Mouse (Mus musculus) neural tube, embryonic 15.5 days (tissue): ENCODE measurements around the gene Gng7. TPM values are rescaled to one million over a fixed set of nuclear protein-coding genes. Genes with fewer than 3 reads are reported as not detected.
A peak's percentile ranks its signal among the peaks of the same experiment; 100 is the strongest.
"Not testable (repeated sequence)": the region's sequence is repeated elsewhere in the genome, so short reads cannot be mapped to it uniquely, and the experiment has no call there.

Source experiments
- ATAC-seq: fragments of 200-750 bp; cut with Nextera tagmentation; 2 replicates; pipeline ENCODE4 v1.8.0; 2017; ENCODE audit warnings: mild to moderate bottlenecking, moderate TSS enrichment, moderate library complexity; ENCODE audit not compliant: low FRiP score
- H3K27ac ChIP-seq: fragments of 300-500 bp; sonication (generic); replicated peaks from 2 replicates; pipeline ENCODE4 v1.5.1; 2015; ENCODE audit warnings: mild to moderate bottlenecking, inconsistent platforms
- H3K27me3 ChIP-seq: fragments of 300-500 bp; sonication (generic); replicated peaks from 2 replicates; pipeline ENCODE4 v1.6.1; 2015; ENCODE audit warnings: inconsistent platforms
- H3K36me3 ChIP-seq: fragments of 300-500 bp; sonication (generic); 2 replicates; pipeline ENCODE4 v1.6.1; 2015; ENCODE audit warnings: inconsistent platforms
- H3K4me1 ChIP-seq: fragments of 300-500 bp; sonication (generic); 2 replicates; pipeline ENCODE4 v1.6.1; 2015; ENCODE audit warnings: inconsistent platforms
- H3K4me2 ChIP-seq: fragments of 300-500 bp; sonication (generic); 2 replicates; pipeline ENCODE4 v1.6.1; 2015; ENCODE audit warnings: inconsistent platforms, mild to moderate bottlenecking, moderate library complexity
- H3K4me3 ChIP-seq: fragments of 300-500 bp; sonication (generic); replicated peaks from 2 replicates; pipeline ENCODE4 v1.5.1; 2015; ENCODE audit warnings: mild to moderate bottlenecking, inconsistent platforms
- H3K9ac ChIP-seq: fragments of 300-500 bp; sonication (generic); replicated peaks from 2 replicates; pipeline ENCODE4 v1.6.1; 2015; ENCODE audit warnings: mild to moderate bottlenecking, inconsistent platforms
- H3K9me3 ChIP-seq: fragments of 300-500 bp; sonication (generic); replicated peaks from 2 replicates; pipeline ENCODE4 v1.6.1; 2016; ENCODE audit warnings: inconsistent platforms
- WGBS: fragments of 180-500 bp; shearing (Covaris S2); methylation state at CpG from one replicate; pipeline ENCODE4 v1.1.7; 2015; ENCODE audit warnings: mixed read lengths; 5-methylcytosine and 5-hydroxymethylcytosine counted together
- polyA plus RNA-seq: library from polyadenylated mRNA; unstranded; fragments of >200 nt; fragmentation: Nextera tagmentation; extraction: Ambion mirVana; gene quantifications from 2 replicates; pipeline ENCODE4 v1.2.1, GENCODE M21; 2015

Gene Gng7
- 22.8 and 24.9 TPM in 2 replicates for polyA plus RNA-seq

DNA sequence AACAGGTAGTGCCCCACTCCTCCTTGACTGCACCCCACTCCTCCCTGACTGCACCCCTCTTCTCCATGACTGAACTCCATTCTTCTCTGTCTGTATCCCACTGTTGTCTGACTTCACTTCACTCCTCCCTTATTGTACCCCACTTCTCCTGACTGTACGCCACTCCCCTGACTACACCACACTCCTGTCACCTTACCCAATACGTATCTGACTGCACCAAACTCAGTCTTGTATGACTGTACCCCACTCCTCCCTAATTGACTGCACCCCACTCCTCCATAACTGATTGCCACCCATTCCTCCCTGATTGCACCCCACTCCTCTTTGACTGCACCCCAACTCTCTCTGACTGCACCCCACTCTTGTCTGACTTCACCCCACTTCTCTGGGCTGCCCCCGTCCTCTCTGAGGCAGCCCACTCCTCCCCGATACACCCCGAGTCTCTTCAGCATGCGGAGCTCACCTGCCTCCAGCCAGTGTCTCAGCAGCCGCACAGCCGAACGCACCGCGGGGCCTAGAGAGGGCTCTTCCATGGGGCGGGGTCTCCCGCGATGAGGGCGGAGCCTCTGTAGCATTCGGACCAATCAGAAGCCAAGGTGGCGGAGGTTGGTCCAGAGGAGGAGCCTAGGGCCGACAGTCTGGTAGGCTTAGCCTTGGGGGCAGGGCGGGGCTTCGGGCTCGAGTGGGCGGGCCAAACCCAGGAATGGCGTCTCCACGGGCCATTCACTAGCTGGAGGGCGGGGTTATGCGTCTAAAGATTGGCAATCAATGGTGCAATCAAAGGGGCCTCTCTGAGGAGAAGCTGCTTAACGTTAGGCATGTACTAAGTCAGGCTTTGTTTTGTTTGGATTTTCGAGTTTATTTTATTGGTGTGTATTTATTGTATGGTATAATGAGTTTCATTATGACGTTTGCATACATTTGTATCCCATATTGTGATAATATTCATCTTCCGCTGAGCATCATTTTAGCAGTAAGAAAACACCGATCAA, at the start of gene Gng7:
Gng7 (minus strand) TSS at position 553 of the 992 bp plus-strand sequence.
- peak within 1 kb of the TSS; percentile 58; the same call in 1 of the 2 replicates for H3K27ac ChIP-seq
- peak; percentile 98 for ATAC-seq
- H3K4me3 ChIP-seq: peak within 1 kb of the TSS; percentile 46
- H3K27me3 ChIP-seq: no peaks in the 10 kb centered on the region
- H3K4me1 ChIP-seq: peaks cover 18% of the 10 kb centered on the region
- H3K9ac ChIP-seq: peak within 1 kb of the TSS; percentile 51
- no peaks in the 10 kb centered on the region for H3K9me3 ChIP-seq
- peak within 1 kb of the TSS; percentile 78 for H3K4me2 ChIP-seq
- no peaks in the 10 kb centered on the region for H3K36me3 ChIP-seq
- WGBS: 8% methylated on average over 31 of the region's 31 CpGs

DNA sequence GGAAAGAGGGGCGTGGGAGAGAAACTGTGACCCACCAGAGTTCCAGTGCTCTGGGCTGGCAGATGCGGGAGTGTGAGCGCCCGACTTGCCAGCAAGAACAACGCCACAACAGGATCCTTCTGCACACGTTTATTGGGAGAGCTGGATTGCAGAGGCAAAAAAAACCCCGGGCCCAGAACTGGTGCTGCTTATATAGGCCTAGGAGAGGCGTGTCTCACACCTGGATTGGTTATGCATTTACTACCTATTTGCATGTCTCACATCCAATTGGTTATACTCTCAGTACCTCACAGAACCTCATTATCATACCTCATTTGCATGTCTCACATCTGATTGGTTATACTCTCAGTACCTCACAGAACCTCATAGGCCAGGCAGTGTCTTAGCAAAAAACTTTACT, 49.8 kb upstream of the Gng7 start:
- WGBS: 91% methylated on average over 8 of the region's 8 CpGs

DNA sequence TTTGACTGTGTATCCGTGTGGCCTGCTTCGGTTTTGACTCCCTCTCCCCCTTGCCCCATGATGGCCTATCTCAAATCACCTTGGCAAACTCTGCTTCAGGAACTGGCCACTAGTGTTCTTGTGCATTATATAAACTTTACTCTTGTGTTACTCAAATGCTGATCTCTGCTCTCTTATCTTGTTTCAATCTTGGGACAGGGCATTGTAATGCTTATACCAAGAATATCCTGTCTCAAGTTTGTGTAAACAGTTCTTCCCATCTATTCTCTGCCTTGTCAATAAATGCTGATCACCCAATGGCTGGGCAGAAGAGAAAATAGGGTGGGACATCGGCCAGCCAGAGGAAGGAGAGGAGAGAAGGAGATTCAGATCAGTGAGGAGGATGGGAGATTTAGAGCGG, 48.0 kb upstream of the Gng7 start:
- Histone ChIP-seq H3K9ac (0 out of 2 replicates have a peak overlapping the region, but pooled peaks have one; percentile 4), H3K9me3 (no peaks in the 10 kb centered on the region), H3K27me3 (no peaks in the 10 kb centered on the region), H3K27ac (no peak overlapping the region), H3K36me3 (no peaks in the 10 kb centered on the region), H3K4me2 (no peak overlapping the region), H3K4me3 (no peak overlapping the region), H3K4me1 (peaks cover 22% of the 10 kb centered on the region)
- ATAC-seq: no peak
- 68% methylated on average over 4 of the region's 4 CpGs for WGBS

More for the DNA sequence above, 49.8 kb upstream of the Gng7 start:
- ATAC-seq, H3K9ac ChIP-seq, H3K27me3 ChIP-seq, H3K4me2 ChIP-seq, H3K4me3 ChIP-seq, H3K27ac ChIP-seq, H3K9me3 ChIP-seq, H3K36me3 ChIP-seq: not testable (repeated sequence)
- H3K4me1 ChIP-seq: peaks cover 11% of the 10 kb centered on the region

DNA sequence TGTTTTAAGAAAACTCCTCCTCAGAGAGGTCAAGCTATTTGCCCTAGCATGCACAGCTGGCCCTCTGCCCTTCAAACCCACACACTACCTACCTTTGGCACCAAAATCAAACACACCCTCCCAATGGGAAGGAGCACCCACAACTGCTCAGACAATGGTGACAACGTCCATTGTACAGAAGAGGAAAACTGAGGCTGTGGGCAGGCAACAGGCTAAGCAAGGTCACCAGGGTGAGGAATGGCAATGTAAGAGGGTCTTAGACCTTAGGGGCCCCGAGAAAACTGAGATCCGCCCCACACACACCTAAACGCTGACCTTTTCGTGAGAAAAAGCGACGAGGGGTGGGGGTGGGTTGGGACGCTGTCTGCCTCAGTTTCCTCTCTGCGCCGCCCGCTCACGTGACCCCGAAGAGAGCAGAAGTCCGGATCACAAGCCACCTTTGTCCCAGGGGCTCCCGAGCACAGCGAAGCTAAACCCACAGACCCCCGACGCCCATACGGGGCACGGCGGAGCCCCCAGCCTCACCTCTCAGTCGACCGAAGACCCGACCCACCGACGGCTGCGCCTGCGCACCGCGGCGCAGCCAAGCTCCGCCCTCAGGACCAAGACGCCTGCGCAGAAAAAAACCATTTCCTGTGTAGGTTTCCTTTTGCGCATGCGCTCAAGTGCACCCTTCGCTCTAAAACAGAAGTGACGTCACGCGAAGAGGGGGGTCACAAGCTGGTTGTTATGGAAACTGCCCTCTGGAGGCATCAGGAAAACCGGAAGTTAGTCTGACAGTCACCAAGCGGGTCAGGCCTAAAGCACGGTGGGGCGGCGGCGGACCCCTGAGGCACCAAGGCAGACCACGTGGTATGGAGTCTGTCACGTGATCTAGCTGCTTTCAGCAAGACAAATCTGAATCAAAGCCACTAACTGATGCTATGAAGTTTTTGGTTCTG, 45.1 kb upstream of the Gng7 start, which contains the start of gene Sgta:
Sgta (minus strand) TSS at position 579 of the 941 bp plus-strand sequence.
- peaks cover 46% of the 10 kb centered on the region for H3K4me1 ChIP-seq
- H3K27ac ChIP-seq: peak within 1 kb of the TSS; percentile 66; the same call in 1 of the 2 replicates
- H3K4me2 ChIP-seq: peak within 1 kb of the TSS; percentile 95
- H3K4me3 ChIP-seq: peak within 1 kb of the TSS; percentile 78
- ATAC-seq: peak; percentile 94
- WGBS: under 1% methylated on average over 48 of the region's 48 CpGs
- H3K9me3 ChIP-seq: no peaks in the 10 kb centered on the region
- H3K9ac ChIP-seq: peak within 1 kb of the TSS; percentile 83
- no peaks in the 10 kb centered on the region for H3K36me3 ChIP-seq
- H3K27me3 ChIP-seq: no peaks in the 10 kb centered on the region

DNA sequence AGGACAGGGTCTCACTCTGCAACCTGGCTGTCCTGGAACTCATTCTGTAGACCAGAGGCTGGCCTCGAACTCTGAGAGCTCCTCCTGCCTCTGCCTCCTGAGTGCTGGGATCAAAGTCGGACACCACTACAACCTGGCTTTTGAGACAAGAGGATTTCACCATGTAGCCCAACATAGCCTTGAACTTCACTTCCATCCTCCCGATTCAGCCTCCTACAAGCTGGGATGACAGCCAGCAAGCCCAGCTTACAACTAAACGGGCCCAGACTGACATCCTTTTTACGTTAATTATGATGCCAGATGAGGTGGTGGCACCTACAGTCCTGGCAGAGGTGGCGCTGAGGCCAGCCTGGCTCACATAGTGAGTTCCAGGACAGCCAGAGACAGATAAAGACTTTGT, 44.2 kb upstream of the Gng7 start:
- Histone ChIP-seq H3K4me2 (peak overlapping the region; percentile 95), H3K9me3 (no peaks in the 10 kb centered on the region), H3K36me3 (no peaks in the 10 kb centered on the region), H3K27ac (no peak overlapping the region), H3K9ac (peak overlapping the region; percentile 83; the same call in 1 of the 2 replicates), H3K27me3 (no peaks in the 10 kb centered on the region), H3K4me3 (peak overlapping the region; percentile 78), H3K4me1 (peaks cover 47% of the 10 kb centered on the region)
- 84% methylated on average over 6 of the region's 6 CpGs for WGBS
- no peak for ATAC-seq

DNA sequence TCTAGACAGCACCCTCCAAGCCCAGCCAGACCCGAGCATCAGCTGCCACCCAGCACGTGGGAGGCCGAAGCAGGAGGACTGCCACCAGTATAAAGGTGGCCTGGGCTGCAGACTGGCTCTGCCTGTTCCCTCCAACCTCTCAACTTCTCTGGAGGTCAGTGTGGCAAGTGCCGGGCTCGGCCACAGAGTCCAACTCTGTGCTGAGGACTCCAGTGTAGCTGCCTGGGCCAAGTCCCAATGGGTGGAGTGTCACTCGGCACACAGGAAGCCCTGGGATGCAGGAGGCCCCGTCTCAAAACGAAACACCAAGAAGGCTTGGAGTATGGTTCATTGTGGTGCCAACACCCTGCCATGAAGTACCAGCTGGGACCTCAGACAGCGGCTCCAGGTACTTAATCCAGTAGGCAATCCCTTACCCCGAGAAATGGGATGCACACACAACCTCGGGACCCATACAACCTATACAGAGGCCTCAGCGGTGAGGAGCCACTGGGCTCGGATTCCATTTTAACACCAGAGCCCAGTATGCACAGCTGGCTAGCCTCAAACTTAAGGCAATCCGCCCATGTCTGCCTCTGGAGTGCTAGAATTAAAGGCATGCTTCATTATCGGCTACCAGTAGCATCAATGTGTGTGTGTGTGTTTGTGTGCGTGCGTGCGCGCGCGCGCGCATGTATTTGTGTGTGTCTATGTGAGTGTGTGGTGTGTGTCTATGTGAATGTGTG, 42.8 kb upstream of the Gng7 start:
- ATAC-seq: no peak
- 95% methylated on average over 23 of the region's 23 CpGs for whole genome bisulfite sequencing
- no peak overlapping the region for H3K4me2 ChIP-seq
- H3K4me3 ChIP-seq: no peak overlapping the region
- H3K36me3 ChIP-seq: no peaks in the 10 kb centered on the region
- H3K27ac ChIP-seq: no peak overlapping the region
- no peaks in the 10 kb centered on the region for H3K9me3 ChIP-seq
- H3K9ac ChIP-seq: no peak overlapping the region; the same call in 1 of the 2 replicates
- peaks cover 47% of the 10 kb centered on the region for H3K4me1 ChIP-seq
- no peaks in the 10 kb centered on the region for H3K27me3 ChIP-seq

DNA sequence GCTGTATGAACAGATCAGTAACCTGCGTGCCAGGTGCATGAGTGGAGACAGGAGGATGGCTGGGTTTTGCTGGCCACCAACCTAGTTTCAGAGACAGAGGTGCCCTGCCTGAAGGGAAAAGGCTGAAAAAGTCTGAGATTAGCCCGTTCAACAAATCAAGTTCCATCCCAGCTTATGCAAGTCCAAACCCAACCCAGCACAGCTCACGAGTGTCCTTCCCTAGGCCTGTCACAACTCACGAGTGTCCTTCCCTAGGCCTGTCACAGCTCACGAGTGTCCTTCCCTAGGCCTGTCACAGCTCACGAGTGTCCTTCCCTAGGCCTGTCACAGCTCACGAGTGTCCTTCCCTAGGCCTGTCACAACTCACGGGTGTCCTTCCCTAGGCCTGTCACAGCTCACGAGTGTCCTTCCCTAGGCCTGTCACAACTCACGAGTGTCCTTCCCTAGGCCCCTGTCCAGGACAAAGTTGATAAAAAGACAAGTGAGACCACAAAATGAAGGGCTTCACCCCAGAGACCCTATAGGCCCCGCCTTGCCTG, 41.1 kb upstream of the Gng7 start:
- H3K4me1 ChIP-seq: peaks cover 47% of the 10 kb centered on the region
- not testable (repeated sequence) for H3K9ac ChIP-seq, ATAC-seq, H3K9me3 ChIP-seq, H3K4me3 ChIP-seq, H3K27me3 ChIP-seq, H3K4me2 ChIP-seq, H3K27ac ChIP-seq
- 82% methylated on average over 11 of the region's 11 CpGs for WGBS
- peaks cover 14% of the 10 kb centered on the region for H3K36me3 ChIP-seq

DNA sequence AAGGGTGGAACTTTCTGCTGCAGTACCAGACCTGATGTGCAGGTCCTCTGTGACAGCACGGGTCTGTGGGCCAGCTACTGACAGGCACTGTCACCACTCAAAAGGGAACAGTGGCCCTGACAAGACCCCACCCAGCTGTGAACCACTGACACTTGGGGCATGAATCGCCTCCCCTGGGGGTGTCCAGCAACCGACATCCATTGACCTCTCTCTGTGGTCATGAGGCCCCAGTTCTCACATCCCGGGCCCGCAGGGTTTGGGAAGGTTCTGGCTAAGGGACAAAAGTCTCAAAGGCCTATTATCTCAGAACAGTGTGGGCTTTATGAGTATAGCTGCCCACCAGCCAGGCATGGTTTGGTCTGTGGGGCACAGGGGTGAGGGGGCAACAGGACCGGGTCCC, 40.4 kb upstream of the Gng7 start:
- Histone ChIP-seq H3K9me3 (no peaks in the 10 kb centered on the region), H3K4me1 (peaks cover 44% of the 10 kb centered on the region), H3K27ac (no peak overlapping the region), H3K36me3 (peaks cover 21% of the 10 kb centered on the region), H3K27me3 (no peaks in the 10 kb centered on the region), H3K9ac (0 out of 2 replicates have a peak overlapping the region, but pooled peaks have one; percentile 8), H3K4me3 (no peak overlapping the region), H3K4me2 (no peak overlapping the region)
- ATAC-seq: no peak
- WGBS: 89% methylated on average over 6 of the region's 6 CpGs

DNA sequence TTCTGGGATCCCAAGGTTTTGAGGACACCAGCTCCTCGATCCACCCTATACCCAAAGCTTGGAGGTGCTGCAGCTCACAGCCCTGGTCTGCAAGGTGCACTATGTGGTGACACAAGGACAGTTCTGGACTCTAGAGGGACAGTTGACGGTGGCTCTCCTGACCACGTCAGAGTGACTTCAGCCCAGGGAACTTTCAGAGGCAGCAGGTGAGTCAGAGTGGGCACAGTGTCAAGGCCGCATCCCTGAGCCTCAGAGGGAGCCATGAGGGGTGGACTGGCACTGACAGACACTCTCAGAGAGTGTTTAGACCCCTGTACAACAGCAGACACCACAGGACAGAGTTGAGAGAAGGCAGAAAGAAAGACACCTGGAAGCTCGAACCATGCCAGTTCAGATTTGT, 37.8 kb upstream of the Gng7 start:
- no peak for ATAC-seq
- Histone ChIP-seq H3K9me3 (no peaks in the 10 kb centered on the region), H3K36me3 (peaks cover 47% of the 10 kb centered on the region), H3K27ac (no peak overlapping the region), H3K9ac (no peak overlapping the region), H3K27me3 (no peaks in the 10 kb centered on the region), H3K4me2 (no peak overlapping the region), H3K4me3 (no peak overlapping the region), H3K4me1 (peaks cover 23% of the 10 kb centered on the region)
- 94% methylated on average over 5 of the region's 5 CpGs for WGBS

DNA sequence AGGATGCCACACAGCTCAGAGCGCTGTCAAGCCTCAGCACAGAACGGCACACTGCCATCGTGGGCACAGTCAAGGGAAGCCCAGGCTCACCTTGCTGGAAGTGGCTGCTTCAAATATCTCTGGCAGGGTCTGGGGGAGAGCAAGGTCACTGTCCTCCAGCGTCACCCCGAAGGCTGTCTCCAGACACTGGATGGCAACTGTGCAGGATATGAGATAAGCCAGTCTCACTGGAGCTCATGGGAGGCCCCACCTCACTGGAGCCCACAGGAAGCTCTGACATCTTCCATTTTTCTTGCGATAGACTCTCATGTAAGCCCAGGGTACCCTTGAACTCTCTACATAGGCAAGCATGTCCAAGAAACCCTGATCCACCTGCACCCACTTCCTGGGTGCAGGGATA, 36.4 kb upstream of the Gng7 start:
- Histone ChIP-seq H3K4me1 (peaks cover 10% of the 10 kb centered on the region), H3K9me3 (no peaks in the 10 kb centered on the region), H3K9ac (no peak overlapping the region), H3K27me3 (no peaks in the 10 kb centered on the region), H3K4me2 (no peak overlapping the region), H3K27ac (no peak overlapping the region), H3K4me3 (no peak overlapping the region), H3K36me3 (peaks cover 61% of the 10 kb centered on the region)
- WGBS: 97% methylated on average over 6 of the region's 6 CpGs
- ATAC-seq: no peak
